Mouse (Mus musculus): ENCODE data around the gene Ccdc9.
A peak's percentile ranks its signal among the peaks of the same experiment; 100 is the strongest.

DNA sequence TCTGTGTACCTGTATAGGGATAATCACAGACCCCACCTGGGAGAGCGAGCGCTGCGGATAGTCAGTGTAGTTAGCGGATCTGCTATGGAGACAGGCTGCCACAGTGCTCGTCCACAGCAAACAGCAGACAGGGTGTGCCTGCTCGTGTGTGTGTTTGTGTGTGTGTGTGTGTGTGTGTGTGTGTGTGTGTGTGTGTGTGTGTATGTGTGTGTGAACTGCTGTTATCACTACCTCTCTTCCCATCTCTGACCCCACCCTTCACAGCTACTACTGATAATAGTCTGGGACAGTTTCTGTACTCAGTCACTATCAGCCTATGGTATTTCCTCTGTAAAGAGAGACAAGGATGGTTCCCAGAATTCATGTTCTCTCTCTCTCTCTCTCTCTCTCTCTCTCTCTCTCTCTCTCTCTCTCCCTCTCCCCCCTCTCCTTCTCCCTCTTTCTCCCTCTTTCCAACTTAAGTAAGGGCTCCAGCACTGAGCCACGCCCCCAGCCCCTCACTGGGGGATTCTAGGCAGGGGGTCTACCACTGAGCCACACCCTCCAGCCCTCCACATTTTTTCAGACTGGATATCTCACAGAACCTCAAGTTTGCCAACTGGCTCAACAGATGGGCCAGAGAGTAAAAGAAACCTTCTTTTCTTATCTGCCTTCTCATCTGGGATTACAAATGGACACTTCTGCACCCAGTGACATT lies 46.2 kb downstream of the Ccdc9 start:
- TF ChIP-seq GATA1 (IDR thresholded peaks at IDR 0.05; ENCODE audit: low read length) (peak; percentile 54), TAL1 (IDR thresholded peaks at IDR 0.05; ENCODE audit: low read length) (no peak)
